Mouse (Mus musculus): ENCODE measurements around the gene Slco4a1.

DNA sequence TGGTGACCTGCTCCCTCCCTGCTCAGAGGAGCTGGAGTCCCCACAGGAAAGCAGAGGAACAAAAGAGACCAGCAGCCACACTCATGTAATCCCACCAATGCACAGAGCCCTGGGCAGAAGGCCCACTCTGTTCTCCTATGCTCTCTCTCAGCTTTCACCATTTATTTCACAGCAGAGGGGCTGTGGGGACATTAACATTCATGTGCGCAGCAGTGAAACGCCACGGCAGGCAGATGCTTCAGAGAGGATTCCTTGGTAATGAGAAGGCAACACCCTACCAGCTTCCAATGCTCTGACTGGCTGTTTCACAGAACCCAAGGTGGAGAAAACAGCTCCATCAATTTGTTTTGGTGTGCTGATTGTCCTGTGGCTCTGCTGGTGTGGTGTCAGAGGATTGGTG, 29.3 kb downstream of the Slco4a1 start:
- TF ChIP-seq POLR2A (IDR thresholded peaks at IDR 0.05; ENCODE audit: borderline replicate concordance, control insufficient read depth, low read depth, low read length) = no peak
- no peak for TF ChIP-seq CTCF (IDR thresholded peaks at IDR 0.05; ENCODE audit: control insufficient read depth, insufficient read depth, low read length)

Measured in bone marrow, adult 2 months (tissue).